Mouse (Mus musculus) hindbrain, embryonic 16.5 days (tissue): ENCODE measurements around the gene Rps6kc1. TPM values are rescaled to one million over a fixed set of nuclear protein-coding genes. Genes with fewer than 3 reads are reported as not detected.

Source experiments
- ATAC-seq: fragments of 200-750 bp; cut with Nextera tagmentation; 2 replicates; pipeline ENCODE4 v1.8.0; 2017; ENCODE audit warnings: moderate TSS enrichment, moderate library complexity
- H3K27ac ChIP-seq: fragments of 300-500 bp; sonication (generic); 2 replicates; pipeline ENCODE4 v1.5.1; 2014; ENCODE audit warnings: low read depth, mild to moderate bottlenecking, control low read depth, low read length, moderate library complexity
- H3K27me3 ChIP-seq: fragments of 300-500 bp; sonication (generic); replicated peaks from 2 replicates; pipeline ENCODE4 v1.6.1; 2014; ENCODE audit warnings: low read length; ENCODE audit not compliant: control insufficient read depth, insufficient read depth
- H3K36me3 ChIP-seq: fragments of 300-500 bp; sonication (generic); 2 replicates; pipeline ENCODE4 v1.6.1; 2014; ENCODE audit warnings: mild to moderate bottlenecking, low read length, moderate library complexity, mixed read lengths; ENCODE audit not compliant: control insufficient read depth, insufficient read depth
- H3K4me1 ChIP-seq: fragments of 300-500 bp; sonication (generic); 2 replicates; pipeline ENCODE4 v1.6.1; 2014; ENCODE audit warnings: low read depth, low read length; ENCODE audit not compliant: control insufficient read depth, insufficient read depth
- H3K4me2 ChIP-seq: fragments of 300-500 bp; sonication (generic); 2 replicates; pipeline ENCODE4 v1.6.1; 2014; ENCODE audit warnings: mild to moderate bottlenecking, low read length, control low read depth, moderate library complexity
- H3K4me3 ChIP-seq: fragments of 300-500 bp; sonication (generic); 2 replicates; pipeline ENCODE4 v1.5.1; 2014; ENCODE audit warnings: mild to moderate bottlenecking, low read length, control low read depth, moderate library complexity
- H3K9ac ChIP-seq: fragments of 300-500 bp; sonication (generic); 2 replicates; pipeline ENCODE4 v1.6.1; 2014; ENCODE audit warnings: low read depth, mild to moderate bottlenecking, control low read depth, low read length, moderate library complexity
- H3K9me3 ChIP-seq: fragments of 300-500 bp; sonication (generic); 2 replicates; pipeline ENCODE4 v1.6.1; 2014; ENCODE audit warnings: mild to moderate bottlenecking, low read length, moderate library complexity; ENCODE audit not compliant: control insufficient read depth
- WGBS: fragments of 180-500 bp; shearing (Covaris S2); extraction: QIAGEN DNeasy Blood & Tissue Kit; methylation state at CpG from one replicate; pipeline ENCODE4 v1.1.7; 2014; 5-methylcytosine and 5-hydroxymethylcytosine counted together
- polyA plus RNA-seq: library from polyadenylated mRNA; unstranded; fragments of >200 nt; fragmentation: Nextera tagmentation; extraction: Ambion mirVana; gene quantifications from 2 replicates; pipeline ENCODE4 v1.2.1, GENCODE M21; 2015

Rps6kc1 gene
- polyA plus RNA-seq, 1 experiment from 2014 or later: 28.4 TPM

DNA sequence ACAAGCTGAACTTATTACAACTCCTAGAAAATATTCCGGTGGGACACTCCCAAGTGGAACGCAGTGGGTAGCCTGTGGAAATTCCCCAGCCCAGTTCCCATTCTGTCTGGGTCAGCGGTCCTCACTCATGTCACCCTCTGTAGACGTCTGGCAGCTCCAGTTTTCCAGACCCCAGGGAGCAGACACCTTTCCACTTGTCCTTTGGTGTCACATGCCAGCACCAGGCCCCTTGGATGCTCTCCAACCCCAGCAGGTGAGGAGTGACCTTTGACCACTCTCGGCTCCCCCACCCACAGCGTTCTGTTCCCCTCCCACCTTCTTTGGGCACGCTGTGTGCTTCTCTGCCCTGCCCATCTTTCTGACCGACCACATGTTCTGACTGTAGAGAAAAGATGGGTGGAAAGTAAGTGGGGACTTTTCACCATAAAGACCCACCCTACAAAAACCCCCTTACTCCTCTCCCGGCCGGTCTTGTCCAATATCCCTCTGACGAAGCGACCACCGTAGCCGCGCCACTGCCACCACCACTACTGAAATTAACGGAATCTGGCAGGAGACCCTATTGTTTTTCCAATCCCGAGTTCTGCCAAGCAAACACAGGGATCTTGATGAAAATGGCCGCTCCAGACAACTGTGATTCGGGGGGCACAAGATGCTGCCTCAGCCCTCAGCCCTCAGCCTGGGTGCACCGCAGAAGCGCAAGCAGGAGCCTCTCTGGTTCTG is 246.6 kb downstream of the Rps6kc1 start:
- no peak overlapping the region for H3K4me2 ChIP-seq
- no peak overlapping the region for H3K27ac ChIP-seq
- H3K36me3 ChIP-seq: no peaks in the 10 kb centered on the region
- WGBS: 70% methylated on average over 21 of the region's 21 CpGs
- H3K9me3 ChIP-seq: no peaks in the 10 kb centered on the region
- ATAC-seq: no peak
- H3K9ac ChIP-seq: no peak overlapping the region
- H3K4me1 ChIP-seq: no peaks in the 10 kb centered on the region; the same call in 1 of the 2 replicates
- H3K27me3 ChIP-seq: no peaks in the 10 kb centered on the region
- H3K4me3 ChIP-seq: no peak overlapping the region

DNA sequence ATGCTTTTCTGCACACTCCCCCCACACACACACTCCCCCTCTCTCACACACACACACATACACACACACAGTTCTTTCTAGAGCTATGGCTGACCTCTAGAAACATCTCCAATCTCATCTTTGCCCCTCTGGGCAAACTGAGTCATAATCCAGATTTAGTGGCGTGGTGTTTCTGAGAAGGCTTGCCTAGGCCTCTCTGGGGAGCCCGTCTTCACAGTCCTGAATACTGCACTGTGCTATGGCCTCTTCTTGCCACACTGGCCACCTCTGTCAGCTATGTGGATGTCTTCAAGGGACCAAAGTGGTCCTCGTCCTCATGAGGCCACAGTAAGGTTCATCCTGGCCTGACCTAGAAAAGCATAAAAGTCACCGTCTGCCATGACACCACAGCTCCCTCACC is 247.6 kb downstream of the Rps6kc1 start:
- Histone ChIP-seq H3K27ac (no peak overlapping the region), H3K9me3 (no peaks in the 10 kb centered on the region), H3K4me2 (no peak overlapping the region), H3K27me3 (no peaks in the 10 kb centered on the region), H3K36me3 (no peaks in the 10 kb centered on the region), H3K4me1 (no peaks in the 10 kb centered on the region; the same call in 1 of the 2 replicates), H3K4me3 (no peak overlapping the region), H3K9ac (no peak overlapping the region)
- 85% methylated on average over 4 of the region's 4 CpGs for WGBS
- ATAC-seq: no peak

DNA sequence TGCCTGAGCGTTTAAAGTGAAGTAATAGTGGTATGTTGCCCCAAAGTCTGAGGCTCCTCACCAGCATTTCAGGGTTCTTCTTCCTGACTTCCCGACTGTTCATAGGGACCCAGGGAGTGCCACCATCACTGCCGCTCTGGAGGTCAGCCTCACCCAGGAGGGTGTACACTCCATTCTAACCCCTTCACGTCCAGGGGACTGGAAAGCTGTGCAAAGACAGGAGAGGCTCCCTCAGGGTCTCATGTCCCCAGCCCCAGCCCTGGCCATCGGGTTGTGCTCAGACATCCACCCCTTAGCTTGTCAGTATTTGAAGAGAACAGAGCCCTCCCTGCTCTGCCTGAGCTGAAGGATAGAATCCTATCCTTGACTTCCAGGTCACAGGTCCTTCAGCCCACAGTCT is 248.8 kb downstream of the Rps6kc1 start:
- 72% methylated on average over 5 of the region's 5 CpGs for WGBS
- H3K27me3 ChIP-seq: no peaks in the 10 kb centered on the region
- H3K27ac ChIP-seq: no peak overlapping the region
- no peak for ATAC-seq
- no peaks in the 10 kb centered on the region; the same call in 1 of the 2 replicates for H3K4me1 ChIP-seq
- H3K9ac ChIP-seq: no peak overlapping the region
- no peaks in the 10 kb centered on the region for H3K9me3 ChIP-seq
- H3K4me3 ChIP-seq: no peak overlapping the region
- H3K36me3 ChIP-seq: no peaks in the 10 kb centered on the region
- H3K4me2 ChIP-seq: no peak overlapping the region

DNA sequence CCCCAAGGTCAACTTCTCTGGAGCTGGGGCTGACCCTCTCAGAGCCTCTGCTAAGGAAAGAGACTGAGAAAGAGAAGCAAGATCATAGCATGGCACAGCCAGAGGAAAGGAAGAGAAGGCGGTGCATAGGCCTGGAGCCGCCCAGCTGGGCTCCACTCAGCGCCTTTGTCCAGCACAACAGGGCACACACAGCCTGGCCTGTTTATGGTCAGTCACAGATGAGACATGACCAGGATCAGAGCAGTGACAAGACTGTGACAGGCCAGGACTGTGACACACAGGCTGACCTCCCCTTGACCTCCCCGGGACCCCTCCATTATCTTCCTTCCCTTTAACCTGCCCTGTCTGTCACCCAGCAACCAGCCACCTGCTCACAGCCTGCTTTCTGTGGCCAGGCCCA is 249.8 kb downstream of the Rps6kc1 start:
- 50% methylated on average over 4 of the region's 4 CpGs for WGBS
- Histone ChIP-seq H3K27ac (no peak overlapping the region), H3K4me2 (no peak overlapping the region), H3K9me3 (no peaks in the 10 kb centered on the region), H3K4me1 (no peaks in the 10 kb centered on the region; the same call in 1 of the 2 replicates), H3K4me3 (no peak overlapping the region), H3K9ac (no peak overlapping the region), H3K36me3 (no peaks in the 10 kb centered on the region), H3K27me3 (no peaks in the 10 kb centered on the region)
- no peak for ATAC-seq

DNA sequence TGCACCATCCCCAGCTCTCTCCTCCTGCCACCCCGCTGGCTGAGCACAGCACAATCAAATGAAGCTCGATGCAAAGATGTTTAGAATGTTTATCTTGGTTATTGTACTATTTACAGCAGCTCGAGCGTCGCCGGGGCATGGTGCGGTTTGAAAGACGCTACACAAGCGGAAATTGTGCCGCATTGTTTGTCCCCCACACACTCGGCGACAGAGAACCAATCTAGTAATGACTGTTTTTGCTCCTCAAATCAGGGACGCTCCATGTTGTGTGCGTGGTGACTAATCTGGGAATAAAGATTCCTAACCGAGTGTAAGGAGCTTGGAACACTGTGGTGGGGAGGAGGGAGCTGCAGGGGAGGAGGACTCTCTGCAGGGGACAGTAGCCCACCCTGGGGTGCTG is 250.3 kb downstream of the Rps6kc1 start:
- Histone ChIP-seq H3K9ac (no peak overlapping the region), H3K4me3 (no peak overlapping the region), H3K36me3 (no peaks in the 10 kb centered on the region), H3K4me1 (no peaks in the 10 kb centered on the region; the same call in 1 of the 2 replicates), H3K9me3 (no peaks in the 10 kb centered on the region), H3K27me3 (no peaks in the 10 kb centered on the region), H3K27ac (no peak overlapping the region), H3K4me2 (no peak overlapping the region)
- no peak for ATAC-seq
- WGBS: 51% methylated on average over 15 of the region's 15 CpGs

DNA sequence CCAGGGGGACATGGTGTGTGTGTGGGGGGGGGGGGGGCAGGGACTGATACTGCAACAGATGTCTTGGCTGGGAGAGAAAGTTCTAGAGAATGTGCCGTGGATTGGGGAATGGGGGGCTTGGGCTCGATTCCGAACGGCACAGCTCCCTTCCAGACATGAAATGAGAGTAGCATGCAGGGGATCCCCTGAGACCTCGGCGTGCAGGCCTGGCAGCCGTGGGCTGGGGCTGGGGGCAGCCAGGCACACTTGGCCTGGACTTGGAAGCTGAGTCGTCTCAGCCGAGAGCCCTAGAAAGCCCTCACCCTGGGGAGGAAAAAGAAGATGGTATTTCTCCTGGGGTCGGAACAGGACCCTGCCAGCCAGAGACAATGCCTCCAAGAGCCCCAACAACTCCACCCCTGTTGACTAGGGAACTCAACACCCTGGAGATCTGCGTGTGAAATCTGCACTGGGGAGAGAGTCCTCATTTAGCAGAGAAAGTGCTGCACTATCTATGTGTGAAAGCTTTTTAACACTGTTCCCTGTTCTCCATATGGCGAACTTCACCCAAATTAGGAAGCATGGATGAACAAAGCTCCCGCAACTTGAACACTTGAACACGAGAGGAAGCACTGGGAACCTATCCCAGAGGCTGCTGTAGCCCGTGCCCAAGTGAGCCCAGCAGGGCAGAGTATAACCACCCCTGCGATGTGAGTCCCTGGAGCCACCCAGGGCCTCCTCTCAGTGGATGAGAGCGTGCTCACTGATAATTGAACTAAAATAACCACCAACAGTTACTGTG is 251.7 kb downstream of the Rps6kc1 start:
- WGBS: 66% methylated on average over 17 of the region's 17 CpGs
- Histone ChIP-seq H3K9ac (no peak overlapping the region), H3K27me3 (no peaks in the 10 kb centered on the region), H3K4me2 (no peak overlapping the region), H3K9me3 (no peaks in the 10 kb centered on the region), H3K4me1 (peaks cover under 1% of the 10 kb centered on the region; the same call in 1 of the 2 replicates), H3K4me3 (no peak overlapping the region), H3K27ac (no peak overlapping the region), H3K36me3 (no peaks in the 10 kb centered on the region)
- no peak for ATAC-seq

DNA sequence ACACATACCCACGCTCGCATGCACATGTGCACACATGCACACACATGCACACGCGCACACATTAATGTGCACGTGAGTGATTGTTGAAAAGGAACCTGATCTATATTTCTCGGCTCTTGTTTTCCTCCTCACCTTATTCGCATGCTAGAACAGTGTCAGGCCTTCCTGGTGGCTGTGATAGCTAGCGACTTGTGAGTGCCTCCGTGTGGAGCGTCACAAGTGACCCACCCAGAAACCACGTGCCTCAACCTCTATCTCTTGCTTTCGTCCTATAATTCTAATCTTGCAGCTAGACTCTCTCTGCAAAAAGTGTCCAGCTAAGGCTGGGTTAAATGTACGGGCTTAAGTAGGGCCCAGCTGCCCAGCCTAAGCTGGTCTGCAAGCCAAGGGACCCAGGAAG is 253.3 kb downstream of the Rps6kc1 start:
- H3K36me3 ChIP-seq: no peaks in the 10 kb centered on the region
- H3K4me1 ChIP-seq: peaks cover 8% of the 10 kb centered on the region; the same call in 1 of the 2 replicates
- no peak overlapping the region for H3K27ac ChIP-seq
- no peak overlapping the region for H3K9ac ChIP-seq
- no peaks in the 10 kb centered on the region for H3K9me3 ChIP-seq
- no peak overlapping the region for H3K4me2 ChIP-seq
- no peaks in the 10 kb centered on the region for H3K27me3 ChIP-seq
- ATAC-seq: no peak
- 95% methylated on average over 13 of the region's 13 CpGs for WGBS
- H3K4me3 ChIP-seq: no peak overlapping the region

DNA sequence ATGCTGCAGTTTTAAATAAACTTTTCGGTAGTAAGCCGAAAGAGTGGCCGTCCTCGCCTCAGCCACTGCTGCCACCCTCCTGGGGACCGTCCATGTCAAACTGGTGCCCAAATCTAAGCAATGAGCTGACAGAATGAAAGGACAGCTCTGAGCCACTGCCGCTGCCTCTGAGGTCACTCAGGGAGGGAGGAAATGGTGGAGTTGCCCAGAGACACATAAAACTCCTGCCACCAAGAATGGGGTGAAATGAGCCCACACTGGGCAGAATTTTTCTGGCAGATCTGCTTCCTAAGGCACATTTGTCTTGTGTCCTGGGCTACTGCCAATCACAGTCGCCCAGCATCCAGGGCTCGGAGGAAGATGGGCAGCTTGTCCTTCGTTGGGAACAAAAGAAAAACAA is 255.5 kb downstream of the Rps6kc1 start:
- ATAC-seq: peak; percentile 71
- no peaks in the 10 kb centered on the region for H3K27me3 ChIP-seq
- no peak overlapping the region for H3K4me2 ChIP-seq
- no peaks in the 10 kb centered on the region for H3K9me3 ChIP-seq
- no peak overlapping the region for H3K27ac ChIP-seq
- H3K9ac ChIP-seq: no peak overlapping the region
- H3K36me3 ChIP-seq: no peaks in the 10 kb centered on the region
- H3K4me1 ChIP-seq: peaks cover 8% of the 10 kb centered on the region; the same call in 1 of the 2 replicates
- no peak overlapping the region for H3K4me3 ChIP-seq
- 44% methylated on average over 9 of the region's 9 CpGs for WGBS

DNA sequence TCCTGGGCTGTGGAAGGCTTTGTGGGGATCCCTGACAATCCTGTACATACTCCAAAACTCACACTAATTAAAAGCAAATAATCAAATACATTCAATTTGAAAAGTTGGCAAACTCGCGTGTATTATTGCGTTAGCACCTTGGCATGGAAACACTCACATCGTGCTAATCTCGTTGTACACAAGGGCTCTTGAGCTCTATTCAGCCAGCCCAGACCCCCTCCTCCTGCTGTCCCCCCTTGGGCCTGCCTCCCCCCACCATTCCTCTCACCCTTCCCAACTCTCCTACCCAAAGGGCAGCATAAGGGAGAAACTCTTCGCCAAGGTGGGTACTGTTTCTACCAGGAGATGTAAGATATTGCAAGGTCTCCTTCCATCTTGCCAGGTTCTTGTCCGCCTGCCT is 255.9 kb downstream of the Rps6kc1 start:
- Histone ChIP-seq H3K4me3 (no peak overlapping the region), H3K27me3 (no peaks in the 10 kb centered on the region), H3K9me3 (no peaks in the 10 kb centered on the region), H3K27ac (no peak overlapping the region), H3K4me1 (peaks cover 8% of the 10 kb centered on the region; the same call in 1 of the 2 replicates), H3K36me3 (no peaks in the 10 kb centered on the region), H3K9ac (no peak overlapping the region), H3K4me2 (no peak overlapping the region)
- peak; percentile 66 for ATAC-seq
- 55% methylated on average over 7 of the region's 7 CpGs for WGBS
